Mouse (Mus musculus): Measurements from ENCODE around the gene Gm6793. TPM values are rescaled to one million over a fixed set of nuclear protein-coding genes. Genes with fewer than 3 reads are reported as not detected.

Gm6793 gene
- polyA plus RNA-seq, 1 experiment from 2014 or later, result 0.92 TPM

GRCm38 (mm10) chr8:111975706-111976105 is 39.1 kb downstream of the Gm6793 start:
- no peak overlapping the region for H3K4me2 ChIP-seq (ENCODE audit: low read depth)
- 95% methylated on average over 2 of the region's 2 CpGs for WGBS
- no peak overlapping the region for H3K27ac ChIP-seq (ENCODE audit: low read depth, low read length)
- no peak overlapping the region for H3K4me3 ChIP-seq (ENCODE audit: low read depth, low read length)
- ATAC-seq (ENCODE audit: insufficient read depth, low FRiP score, low TSS enrichment), result no peak
- no peak overlapping the region for H3K9ac ChIP-seq (ENCODE audit: low read length)
- no peak for DNase-seq (ENCODE audit: low spot score)
- no peaks in the 10 kb centered on the region for H3K9me3 ChIP-seq (ENCODE audit: control insufficient read depth, low read length)
- H3K27me3 ChIP-seq (ENCODE audit: control insufficient read depth, insufficient read depth, low read length), result no peaks in the 10 kb centered on the region
- no peaks in the 10 kb centered on the region for H3K4me1 ChIP-seq (ENCODE audit: control insufficient read depth, insufficient read depth, low read length)
- no peaks in the 10 kb centered on the region; the same call in 1 of the 2 replicates for H3K36me3 ChIP-seq (ENCODE audit: control insufficient read depth, insufficient read depth, low read length)

GRCm38 (mm10) chr8:111974138-111974537 is 40.7 kb downstream of the Gm6793 start:
- no peak for DNase-seq (ENCODE audit: low spot score)
- Histone ChIP-seq H3K27ac (ENCODE audit: low read depth, low read length) (no peak overlapping the region), H3K9me3 (ENCODE audit: control insufficient read depth, low read length) (no peaks in the 10 kb centered on the region), H3K4me3 (ENCODE audit: low read depth, low read length) (no peak overlapping the region), H3K4me2 (ENCODE audit: low read depth) (no peak overlapping the region), H3K4me1 (ENCODE audit: control insufficient read depth, insufficient read depth, low read length) (no peaks in the 10 kb centered on the region), H3K9ac (ENCODE audit: low read length) (no peak overlapping the region), H3K27me3 (ENCODE audit: control insufficient read depth, insufficient read depth, low read length) (no peaks in the 10 kb centered on the region), H3K36me3 (ENCODE audit: control insufficient read depth, insufficient read depth, low read length) (no peaks in the 10 kb centered on the region; the same call in 1 of the 2 replicates)
- 98% methylated on average over 12 of the region's 12 CpGs for WGBS
- ATAC-seq (ENCODE audit: insufficient read depth, low FRiP score, low TSS enrichment), result no peak

- no peak for DNase-seq (ENCODE audit: low spot score)
- H3K4me1 ChIP-seq (ENCODE audit: control insufficient read depth, insufficient read depth, low read length), result no peaks in the 10 kb centered on the region
- no peak overlapping the region for H3K4me2 ChIP-seq (ENCODE audit: low read depth)
- no peak for ATAC-seq (ENCODE audit: insufficient read depth, low FRiP score, low TSS enrichment)
- no peaks in the 10 kb centered on the region; the same call in 1 of the 2 replicates for H3K36me3 ChIP-seq (ENCODE audit: control insufficient read depth, insufficient read depth, low read length)
- H3K4me3 ChIP-seq (ENCODE audit: low read depth, low read length), result no peak overlapping the region
- no peaks in the 10 kb centered on the region for H3K27me3 ChIP-seq (ENCODE audit: control insufficient read depth, insufficient read depth, low read length)
- WGBS, result 28% methylated on average over 5 of the region's 5 CpGs
- H3K27ac ChIP-seq (ENCODE audit: low read depth, low read length), result no peak overlapping the region
- H3K9ac ChIP-seq (ENCODE audit: low read length), result no peak overlapping the region
- H3K9me3 ChIP-seq (ENCODE audit: control insufficient read depth, low read length), result no peaks in the 10 kb centered on the region
Measured at GRCm38 (mm10) chr8:111968991-111969390, 45.8 kb downstream of the Gm6793 start.

GRCm38 (mm10) chr8:111968541-111968940 is 46.3 kb downstream of the Gm6793 start:
- Histone ChIP-seq H3K36me3 (ENCODE audit: control insufficient read depth, insufficient read depth, low read length) (no peaks in the 10 kb centered on the region; the same call in 1 of the 2 replicates), H3K27ac (ENCODE audit: low read depth, low read length) (no peak overlapping the region), H3K4me2 (ENCODE audit: low read depth) (no peak overlapping the region), H3K4me1 (ENCODE audit: control insufficient read depth, insufficient read depth, low read length) (no peaks in the 10 kb centered on the region), H3K9ac (ENCODE audit: low read length) (no peak overlapping the region), H3K27me3 (ENCODE audit: control insufficient read depth, insufficient read depth, low read length) (no peaks in the 10 kb centered on the region), H3K4me3 (ENCODE audit: low read depth, low read length) (no peak overlapping the region), H3K9me3 (ENCODE audit: control insufficient read depth, low read length) (no peaks in the 10 kb centered on the region)
- no peak for DNase-seq (ENCODE audit: low spot score)
- WGBS, result 89% methylated on average over 10 of the region's 10 CpGs
- ATAC-seq (ENCODE audit: insufficient read depth, low FRiP score, low TSS enrichment), result no peak

DNA sequence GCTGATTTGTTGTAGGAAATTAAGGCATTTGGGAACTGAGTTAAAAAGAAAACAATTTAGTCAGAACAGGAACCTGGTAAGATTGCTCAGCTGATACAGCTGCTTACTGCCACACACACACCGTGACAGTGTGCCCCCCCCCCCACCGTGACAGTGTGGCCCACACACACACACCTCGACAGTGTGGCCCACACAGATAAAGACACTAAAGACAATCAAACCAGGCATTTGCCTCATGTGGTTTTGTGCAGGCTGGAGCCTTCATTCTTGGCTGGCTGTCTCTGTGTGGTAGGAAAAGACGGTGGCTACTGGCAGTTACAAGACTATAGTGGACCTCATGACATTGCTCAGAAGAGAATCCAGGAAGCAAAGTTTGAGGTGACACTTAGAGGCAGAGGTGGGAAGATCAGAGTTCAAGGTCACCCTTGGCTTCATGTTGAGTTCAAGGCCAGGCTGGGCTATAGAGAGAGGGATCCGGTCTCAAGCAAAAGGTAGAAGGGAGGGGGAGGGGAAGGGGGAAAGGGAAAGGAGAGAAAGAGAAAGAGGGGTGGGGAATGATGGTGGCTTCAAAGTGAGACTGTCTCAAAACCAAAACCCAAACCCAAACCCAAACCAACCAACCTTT is 47.5 kb downstream of the Gm6793 start:
- no peak for ATAC-seq (ENCODE audit: insufficient read depth, low FRiP score, low TSS enrichment)
- Histone ChIP-seq H3K4me1 (ENCODE audit: control insufficient read depth, insufficient read depth, low read length) (no peaks in the 10 kb centered on the region), H3K27me3 (ENCODE audit: control insufficient read depth, insufficient read depth, low read length) (no peaks in the 10 kb centered on the region), H3K9me3 (ENCODE audit: control insufficient read depth, low read length) (no peaks in the 10 kb centered on the region), H3K36me3 (ENCODE audit: control insufficient read depth, insufficient read depth, low read length) (no peaks in the 10 kb centered on the region; the same call in 1 of the 2 replicates), H3K9ac (ENCODE audit: low read length) (no peak overlapping the region), H3K4me2 (ENCODE audit: low read depth) (no peak overlapping the region), H3K27ac (ENCODE audit: low read depth, low read length) (no peak overlapping the region), H3K4me3 (ENCODE audit: low read depth, low read length) (no peak overlapping the region)
- 84% methylated on average over 5 of the region's 5 CpGs for WGBS
- no peak for DNase-seq (ENCODE audit: low spot score)

DNA sequence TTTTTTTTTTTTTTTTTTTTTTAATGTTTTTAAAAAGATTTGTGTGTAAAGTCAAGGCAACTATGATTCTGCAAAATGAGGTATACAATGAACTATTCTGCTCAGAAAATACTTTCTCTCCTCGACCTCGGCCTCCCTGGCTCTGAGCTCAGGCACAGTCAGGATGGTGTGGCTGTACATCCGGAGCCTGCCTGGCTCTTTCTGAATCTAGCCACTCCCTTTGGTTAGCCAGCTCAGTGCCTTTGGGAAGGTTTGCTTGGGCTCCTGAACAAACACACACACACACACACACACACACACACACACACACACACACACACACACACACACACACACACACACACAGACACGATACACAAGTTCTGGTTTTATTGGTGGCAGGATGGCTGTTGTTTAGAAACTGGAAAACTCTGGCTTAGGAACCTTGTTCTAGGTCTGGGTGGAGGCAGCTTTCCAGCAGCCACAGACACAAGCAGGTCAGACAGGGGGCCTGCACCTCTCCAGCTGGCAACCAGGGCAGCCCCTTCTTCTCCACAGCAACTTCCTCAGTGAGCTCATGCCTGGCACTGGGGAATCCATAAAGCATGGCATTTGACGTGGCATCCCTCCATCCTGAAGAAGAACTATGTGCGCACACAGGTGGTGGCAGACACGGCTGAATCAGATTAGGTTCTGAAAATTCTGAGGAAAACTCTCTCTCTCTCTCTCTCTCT is 49.8 kb downstream of the Gm6793 start:
- no peak overlapping the region for H3K9ac ChIP-seq (ENCODE audit: low read length)
- WGBS, result 82% methylated on average over 7 of the region's 7 CpGs
- H3K4me2 ChIP-seq (ENCODE audit: low read depth), result no peak overlapping the region
- H3K27me3 ChIP-seq (ENCODE audit: control insufficient read depth, insufficient read depth, low read length), result no peaks in the 10 kb centered on the region
- no peaks in the 10 kb centered on the region; the same call in 1 of the 2 replicates for H3K36me3 ChIP-seq (ENCODE audit: control insufficient read depth, insufficient read depth, low read length)
- H3K27ac ChIP-seq (ENCODE audit: low read depth, low read length), result no peak overlapping the region
- DNase-seq (ENCODE audit: low spot score) (no peak), ATAC-seq (ENCODE audit: insufficient read depth, low FRiP score, low TSS enrichment) (no peak)
- no peak overlapping the region for H3K4me3 ChIP-seq (ENCODE audit: low read depth, low read length)
- H3K4me1 ChIP-seq (ENCODE audit: control insufficient read depth, insufficient read depth, low read length), result no peaks in the 10 kb centered on the region
- H3K9me3 ChIP-seq (ENCODE audit: control insufficient read depth, low read length), result no peaks in the 10 kb centered on the region

GRCm38 (mm10) chr8:111964351-111964750 is 50.5 kb downstream of the Gm6793 start:
- WGBS, result 58% methylated on average over 5 of the region's 5 CpGs
- ATAC-seq (ENCODE audit: insufficient read depth, low FRiP score, low TSS enrichment) (no peak), DNase-seq (ENCODE audit: low spot score) (no peak)
- no peaks in the 10 kb centered on the region for H3K27me3 ChIP-seq (ENCODE audit: control insufficient read depth, insufficient read depth, low read length)
- H3K4me2 ChIP-seq (ENCODE audit: low read depth), result no peak overlapping the region
- no peak overlapping the region for H3K27ac ChIP-seq (ENCODE audit: low read depth, low read length)
- H3K9me3 ChIP-seq (ENCODE audit: control insufficient read depth, low read length), result no peaks in the 10 kb centered on the region
- H3K4me3 ChIP-seq (ENCODE audit: low read depth, low read length), result no peak overlapping the region
- H3K4me1 ChIP-seq (ENCODE audit: control insufficient read depth, insufficient read depth, low read length), result no peaks in the 10 kb centered on the region
- H3K9ac ChIP-seq (ENCODE audit: low read length), result no peak overlapping the region
- no peaks in the 10 kb centered on the region; the same call in 1 of the 2 replicates for H3K36me3 ChIP-seq (ENCODE audit: control insufficient read depth, insufficient read depth, low read length)

- Histone ChIP-seq H3K4me2 (ENCODE audit: low read depth) (no peak overlapping the region), H3K9ac (ENCODE audit: low read length) (no peak overlapping the region), H3K4me1 (ENCODE audit: control insufficient read depth, insufficient read depth, low read length) (no peaks in the 10 kb centered on the region), H3K27ac (ENCODE audit: low read depth, low read length) (no peak overlapping the region), H3K27me3 (ENCODE audit: control insufficient read depth, insufficient read depth, low read length) (no peaks in the 10 kb centered on the region), H3K4me3 (ENCODE audit: low read depth, low read length) (no peak overlapping the region), H3K9me3 (ENCODE audit: control insufficient read depth, low read length) (no peaks in the 10 kb centered on the region), H3K36me3 (ENCODE audit: control insufficient read depth, insufficient read depth, low read length) (no peaks in the 10 kb centered on the region; the same call in 1 of the 2 replicates)
- ATAC-seq (ENCODE audit: insufficient read depth, low FRiP score, low TSS enrichment), result no peak
- DNase-seq (ENCODE audit: low spot score), result no peak
- 76% methylated on average over 4 of the region's 4 CpGs for WGBS
Measured at GRCm38 (mm10) chr8:111963546-111963945, 51.3 kb downstream of the Gm6793 start.
